Mouse (Mus musculus) MEL (cell line): ENCODE results near the gene Rab3a. TPM values are rescaled to one million over a fixed set of nuclear protein-coding genes. Genes with fewer than 3 reads are reported as not detected.

Source experiments
- DNase-seq: peaks from one replicate; pipeline ENCODE4 v3.0.0; 2011; ENCODE audit warnings: low read depth, low spot score
- H3K27ac ChIP-seq: 2 replicates; pipeline ENCODE4 v1.5.1; 2012; ENCODE audit warnings: low read depth, mild to moderate bottlenecking, control low read depth, low read length, moderate library complexity; ENCODE audit not compliant: control insufficient read depth
- H3K27me3 ChIP-seq, 2 experiments: fragments of 150-350 bp in 1 of 2; sonication (generic) in 1 of 2; 2 replicates each; pipeline ENCODE4 v1.6.1; 2012; ENCODE audit warnings: low read length in 2 of 2, mild to moderate bottlenecking in 2 of 2, improper control_type of control experiment in 1 of 2, moderate library complexity in 1 of 2; ENCODE audit not compliant: insufficient read depth in 2 of 2, control insufficient read depth in 1 of 2
- H3K36me3 ChIP-seq, 2 experiments: 2 replicates each; pipeline ENCODE4 v1.6.1; 2012 to 2014; ENCODE audit warnings: low read length in 2 of 2, improper control_type of control experiment in 1 of 2, inconsistent platforms in 1 of 2, mild to moderate bottlenecking in 1 of 2; ENCODE audit not compliant: insufficient read depth in 2 of 2, control insufficient read depth in 1 of 2
- H3K4me1 ChIP-seq, 2 experiments: fragments of 150-350 bp in 1 of 2; sonication (generic) in 1 of 2; 2 replicates each; pipeline ENCODE4 v1.6.1; 2012; ENCODE audit warnings: low read length in 2 of 2, improper control_type of control experiment in 1 of 2, mild to moderate bottlenecking in 1 of 2; ENCODE audit not compliant: insufficient read depth in 2 of 2, control insufficient read depth in 1 of 2
- H3K4me3 ChIP-seq, 2 experiments: fragments of 150-350 bp in 1 of 2; sonication (generic) in 1 of 2; 2 replicates each; pipeline ENCODE4 v1.5.1; 2012; ENCODE audit warnings: low read depth in 2 of 2, low read length in 2 of 2, mild to moderate bottlenecking in 2 of 2, moderate library complexity in 2 of 2, control low read depth in 1 of 2, improper control_type of control experiment in 1 of 2; ENCODE audit not compliant: control insufficient read depth in 1 of 2, insufficient read depth in 1 of 2
- H3K79me2 ChIP-seq: 2 replicates; pipeline ENCODE4 v1.6.1; 2012; ENCODE audit warnings: mild to moderate bottlenecking, low read length, moderate library complexity; ENCODE audit not compliant: control insufficient read depth, poor library complexity, insufficient read depth
- H3K9ac ChIP-seq: 2 replicates; pipeline ENCODE4 v1.6.1; 2012; ENCODE audit warnings: low read depth, mild to moderate bottlenecking, control low read depth, low read length, moderate library complexity; ENCODE audit not compliant: control insufficient read depth, poor library complexity, severe bottlenecking
- H3K9me3 ChIP-seq: fragments of 150-350 bp; sonication (generic); replicated peaks from 2 replicates; pipeline ENCODE4 v1.6.1; 2012; ENCODE audit warnings: mild to moderate bottlenecking, low read length, improper control_type of control experiment, moderate library complexity; ENCODE audit not compliant: insufficient read depth
- BHLHE40 ChIP-seq: IDR thresholded peaks from 2 replicates; pipeline ENCODE4 v1.6.1; 2012; ENCODE audit warnings: low read depth, mild to moderate bottlenecking, inconsistent platforms, low read length, improper control_type of control experiment, borderline replicate concordance
- CHD1 ChIP-seq: IDR thresholded peaks from 2 replicates; pipeline ENCODE4 v1.6.1; 2012; ENCODE audit warnings: low read depth, mild to moderate bottlenecking, inconsistent platforms, low read length, improper control_type of control experiment
- CTCF ChIP-seq, 3 experiments: IDR thresholded peaks in 2 of 3; conservative IDR thresholded peaks in 1 of 3; 2 replicates each; pipeline ENCODE4 v1.5.1; 2011 to 2012; ENCODE audit warnings: low read length in 3 of 3, low read depth in 2 of 3, mild to moderate bottlenecking in 2 of 3, improper control_type of control experiment in 1 of 3, inconsistent platforms in 1 of 3, mixed read lengths in 1 of 3, moderate library complexity in 1 of 3; ENCODE audit not compliant: control insufficient read depth in 1 of 3, insufficient read depth in 1 of 3, poor library complexity in 1 of 3, severe bottlenecking in 1 of 3
- E2F4 ChIP-seq: IDR thresholded peaks from 2 replicates; pipeline ENCODE4 v1.6.1; 2011; ENCODE audit warnings: low read depth, low read length, improper control_type of control experiment, borderline replicate concordance
- ELF1 ChIP-seq: IDR thresholded peaks from 2 replicates; pipeline ENCODE4 v1.6.1; 2014; ENCODE audit warnings: low read depth, mild to moderate bottlenecking, inconsistent platforms, low read length, improper control_type of control experiment, moderate library complexity
- EP300 ChIP-seq, 2 experiments: IDR thresholded peaks; 2 replicates each; pipeline ENCODE4 v1.6.1; 2011; ENCODE audit warnings: improper control_type of control experiment in 2 of 2, low read length in 2 of 2, low read depth in 1 of 2, mild to moderate bottlenecking in 1 of 2
- GABPA ChIP-seq: IDR thresholded peaks from 2 replicates; pipeline ENCODE4 v1.6.1; 2012; ENCODE audit warnings: low read depth, mild to moderate bottlenecking, inconsistent platforms, low read length, improper control_type of control experiment, moderate library complexity
- GATA1 ChIP-seq: IDR thresholded peaks from 2 replicates; pipeline ENCODE4 v1.6.1; 2011; ENCODE audit warnings: low read depth, low read length, improper control_type of control experiment
- HCFC1 ChIP-seq: IDR thresholded peaks from 2 replicates; pipeline ENCODE4 v1.6.1; 2012; ENCODE audit warnings: low read depth, mild to moderate bottlenecking, inconsistent platforms, low read length, improper control_type of control experiment, moderate library complexity
- JUND ChIP-seq: IDR thresholded peaks from 2 replicates; pipeline ENCODE4 v1.6.1; 2011; ENCODE audit warnings: low read depth, mild to moderate bottlenecking, improper control_type of control experiment, low read length
- KAT2A ChIP-seq: conservative IDR thresholded peaks from 2 replicates; pipeline ENCODE4 v1.6.1; 2012; ENCODE audit warnings: low read depth, low read length, improper control_type of control experiment, inconsistent platforms
- MAFK ChIP-seq: IDR thresholded peaks from 2 replicates; pipeline ENCODE4 v1.6.1; 2011; ENCODE audit warnings: low read depth, mild to moderate bottlenecking, low read length, improper control_type of control experiment, borderline replicate concordance
- MAX ChIP-seq: IDR thresholded peaks from 2 replicates; pipeline ENCODE4 v1.6.1; 2011; ENCODE audit warnings: low read length, improper control_type of control experiment
- MAZ ChIP-seq: IDR thresholded peaks from 2 replicates; pipeline ENCODE4 v1.6.1; 2012; ENCODE audit warnings: low read depth, mild to moderate bottlenecking, inconsistent platforms, low read length, improper control_type of control experiment
- MXI1 ChIP-seq: IDR thresholded peaks from 2 replicates; pipeline ENCODE4 v1.6.1; 2011; ENCODE audit warnings: mild to moderate bottlenecking, low read depth, low read length, improper control_type of control experiment
- MYB ChIP-seq: IDR thresholded peaks from 2 replicates; pipeline ENCODE4 v1.6.1; 2011; ENCODE audit warnings: mild to moderate bottlenecking, low read depth, low read length, improper control_type of control experiment
- MYC ChIP-seq: IDR thresholded peaks from 2 replicates; pipeline ENCODE4 v1.6.1; 2011; ENCODE audit warnings: low read depth, mild to moderate bottlenecking, low read length, improper control_type of control experiment, moderate library complexity
- POLR2A ChIP-seq, 2 experiments: IDR thresholded peaks; 2 replicates each; pipeline ENCODE4 v1.6.1; 2011 to 2012; ENCODE audit warnings: low read length in 2 of 2, mild to moderate bottlenecking in 2 of 2, control low read depth in 1 of 2, improper control_type of control experiment in 1 of 2, low read depth in 1 of 2, moderate library complexity in 1 of 2; ENCODE audit not compliant: control insufficient read depth in 1 of 2, insufficient read depth in 1 of 2, poor library complexity in 1 of 2
- POLR2AphosphoS2 ChIP-seq: IDR thresholded peaks from 2 replicates; pipeline ENCODE4 v1.6.1; 2011; ENCODE audit warnings: low read length, improper control_type of control experiment
- POLR2AphosphoS5 ChIP-seq: IDR thresholded peaks from 2 replicates; pipeline ENCODE4 v1.6.1; 2012; ENCODE audit warnings: low read depth, borderline replicate concordance, mild to moderate bottlenecking, inconsistent platforms, low read length, moderate library complexity, mixed read lengths
- RAD21 ChIP-seq: IDR thresholded peaks from 2 replicates; pipeline ENCODE4 v1.6.1; 2011; ENCODE audit warnings: mild to moderate bottlenecking, low read depth, low read length, improper control_type of control experiment
- SIN3A ChIP-seq: IDR thresholded peaks from 2 replicates; pipeline ENCODE4 v1.6.1; 2012; ENCODE audit warnings: low read length, improper control_type of control experiment, inconsistent platforms
- SMC3 ChIP-seq: IDR thresholded peaks from 2 replicates; pipeline ENCODE4 v1.6.1; 2011; ENCODE audit warnings: low read depth, low read length, improper control_type of control experiment
- TAL1 ChIP-seq: IDR thresholded peaks from 2 replicates; pipeline ENCODE4 v1.6.1; 2012; ENCODE audit warnings: mild to moderate bottlenecking, inconsistent platforms, low read length, moderate library complexity, mixed read lengths
- TBP ChIP-seq: IDR thresholded peaks from 2 replicates; pipeline ENCODE4 v1.8.0; 2011; ENCODE audit warnings: low read depth, low read length, improper control_type of control experiment
- TCF12 ChIP-seq: IDR thresholded peaks from 2 replicates; pipeline ENCODE4 v1.6.1; 2014; ENCODE audit warnings: low read depth, mild to moderate bottlenecking, inconsistent platforms, low read length, improper control_type of control experiment, moderate library complexity
- USF1 ChIP-seq: IDR thresholded peaks from 2 replicates; pipeline ENCODE4 v1.6.1; 2014; ENCODE audit warnings: low read depth, mild to moderate bottlenecking, inconsistent platforms, low read length, improper control_type of control experiment, moderate library complexity
- USF2 ChIP-seq, 2 experiments: IDR thresholded peaks; 2 replicates each; pipeline ENCODE4 v1.6.1; 2011 to 2012; ENCODE audit warnings: improper control_type of control experiment in 2 of 2, low read length in 2 of 2, borderline replicate concordance in 1 of 2, inconsistent platforms in 1 of 2, low read depth in 1 of 2, mild to moderate bottlenecking in 1 of 2; ENCODE audit not compliant: insufficient read depth in 1 of 2
- ZC3H11A ChIP-seq: IDR thresholded peaks from 2 replicates; pipeline ENCODE4 v1.6.1; 2012; ENCODE audit warnings: low read depth, mild to moderate bottlenecking, inconsistent platforms, low read length, improper control_type of control experiment
- ZKSCAN1 ChIP-seq: IDR thresholded peaks from 2 replicates; pipeline ENCODE4 v1.6.1; 2012; ENCODE audit warnings: low read depth, mild to moderate bottlenecking, inconsistent platforms, low read length, improper control_type of control experiment, moderate library complexity
- ZMIZ1 ChIP-seq: IDR thresholded peaks from 2 replicates; pipeline ENCODE4 v1.6.1; 2012; ENCODE audit warnings: low read depth, mild to moderate bottlenecking, inconsistent platforms, low read length, improper control_type of control experiment, moderate library complexity
- ZNF384 ChIP-seq: IDR thresholded peaks from 2 replicates; pipeline ENCODE4 v1.6.1; 2012; ENCODE audit warnings: low read depth, mild to moderate bottlenecking, inconsistent platforms, low read length, improper control_type of control experiment
- polyA plus RNA-seq, 2 experiments: library from polyadenylated mRNA; stranded (reverse) in 1 of 2; unstranded in 1 of 2; fragments of >175 nt in 1 of 2; fragments of >200 nt in 1 of 2; gene quantifications; 2 replicates each; pipeline versions ENCODE4 v1.2.1 to v1.2.4; 2012; ENCODE audit warnings: low replicate concordance in 2 of 2, low read depth in 1 of 2; ENCODE audit not compliant: insufficient read length in 2 of 2, insufficient read depth in 1 of 2, missing spikeins in 1 of 2
- total RNA-seq: library from RNA; depleted of rRNA; stranded (reverse); fragments of 300-350 nt; gene quantifications from 2 replicates; pipeline ENCODE4 v1.2.3, GENCODE M21; 2012

Gene Rab3a
- total and polyA plus RNA-seq, 3 experiments: 1.8 to 5.6 TPM; not detected in 1

DNA sequence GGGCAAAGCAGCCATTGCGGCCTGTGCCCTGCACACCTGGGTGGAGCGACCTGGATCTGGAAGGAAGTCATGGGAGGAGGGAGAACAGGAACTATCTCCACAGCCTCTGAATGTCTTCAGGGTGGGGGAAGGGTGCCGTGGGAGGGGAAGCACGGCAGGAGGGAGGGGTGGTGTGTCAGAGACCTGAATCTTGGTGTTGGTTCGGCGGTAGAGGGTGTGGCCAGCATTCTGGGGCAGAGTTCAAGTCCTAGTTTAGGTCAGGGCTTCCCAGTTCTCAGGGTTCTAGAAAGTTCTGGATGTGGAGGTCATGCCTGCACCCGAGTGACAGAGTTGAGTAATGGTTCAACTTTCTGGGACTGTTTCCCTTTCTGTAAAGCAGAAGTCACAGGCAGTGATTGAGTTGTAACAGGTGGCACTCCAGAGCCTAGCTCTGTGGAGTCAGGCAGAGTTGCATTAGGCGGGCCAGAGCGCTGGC is 34.6 kb upstream of the Rab3a start:
- no peaks in the 10 kb centered on the region for H3K36me3 ChIP-seq
- peak; percentile 17 for DNase-seq
- H3K9me3 ChIP-seq: no peaks in the 10 kb centered on the region
- no peak for TF ChIP-seq KAT2A
- no peak for TF ChIP-seq E2F4
- TF ChIP-seq MYC: no peak
- TF ChIP-seq SMC3: no peak
- no peak for TF ChIP-seq MXI1
- no peaks in the 10 kb centered on the region; a peak in 1 of 4 replicates for H3K27me3 ChIP-seq
- no peaks in the 10 kb centered on the region for H3K4me1 ChIP-seq
- no peak overlapping the region for H3K27ac ChIP-seq
- H3K79me2 ChIP-seq: no peaks in the 10 kb centered on the region
- no peak overlapping the region for H3K9ac ChIP-seq
- H3K4me3 ChIP-seq: no peak overlapping the region

DNA sequence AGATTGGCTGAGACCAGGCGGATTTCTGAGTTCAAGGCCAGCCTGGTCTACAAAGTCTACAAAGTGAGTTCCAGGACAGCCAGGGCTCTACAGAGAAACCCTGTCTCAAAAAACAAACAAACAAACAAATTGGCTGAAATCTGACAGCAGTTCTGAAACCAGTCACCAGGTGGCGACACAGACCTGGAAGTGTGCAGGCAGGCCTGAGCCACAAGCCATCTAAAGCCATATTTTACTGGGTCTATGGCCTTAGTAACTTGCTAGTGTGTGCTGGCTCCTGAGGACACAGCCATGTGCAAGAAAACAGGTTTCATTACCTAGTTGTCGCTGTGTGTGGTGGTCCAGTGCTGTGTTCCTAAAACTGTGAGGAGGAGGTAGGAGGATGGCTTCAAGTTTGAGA is 33.7 kb upstream of the Rab3a start:
- no peaks in the 10 kb centered on the region for H3K9me3 ChIP-seq
- peak overlapping the region; percentile 39 for H3K9ac ChIP-seq
- no peaks in the 10 kb centered on the region for H3K79me2 ChIP-seq
- no peak overlapping the region for H3K4me3 ChIP-seq
- no peaks in the 10 kb centered on the region; a peak in 1 of 4 replicates for H3K27me3 ChIP-seq
- H3K27ac ChIP-seq: no peak overlapping the region
- H3K36me3 ChIP-seq: no peaks in the 10 kb centered on the region
- no peaks in the 10 kb centered on the region for H3K4me1 ChIP-seq
- peak; percentile 91 for DNase-seq
- TF ChIP-seq GATA1: no peak
- TF ChIP-seq SMC3: peak; percentile 87
- peak; percentile 52; the same call in 1 of the 2 replicates for TF ChIP-seq TBP
- TF ChIP-seq TAL1: no peak
- no peak for TF ChIP-seq USF1
- TF ChIP-seq POLR2AphosphoS2: no peak
- TF ChIP-seq MAFK: no peak
- no peak for TF ChIP-seq JUND
- peak; percentile 94 for TF ChIP-seq ZC3H11A
- no peak for TF ChIP-seq GABPA
- TF ChIP-seq ZMIZ1: no peak
- no peak for TF ChIP-seq USF2 (IDR thresholded peaks at IDR 0.05; ENCODE audit: borderline replicate concordance in 1 of 2, insufficient read depth in 1 of 2, low read depth in 1 of 2, low read length in 2 of 2)
- no peak for TF ChIP-seq MAX
- peak; percentile 99 for TF ChIP-seq ZNF384
- TF ChIP-seq MYB: no peak
- no peak for TF ChIP-seq EP300 (IDR thresholded peaks at IDR 0.05; ENCODE audit: low read depth in 1 of 2, low read length in 2 of 2)
- TF ChIP-seq TCF12: 0 out of 2 replicates have a peak, but pooled peaks have one; percentile 8
- peak; percentile 70 to 88 (median 87) for TF ChIP-seq CTCF (IDR thresholded peaks at IDR 0.05 in 2 of 3, conservative IDR thresholded peaks at IDR 0.05 in 1 of 3; ENCODE audit: control insufficient read depth in 1 of 3, insufficient read depth in 1 of 3, low read depth in 2 of 3, low read length in 3 of 3, poor library complexity in 1 of 3, severe bottlenecking in 1 of 3)
- peak; percentile 90 for TF ChIP-seq RAD21
- TF ChIP-seq POLR2A (IDR thresholded peaks at IDR 0.05; ENCODE audit: control insufficient read depth in 1 of 2, insufficient read depth in 1 of 2, low read depth in 1 of 2, low read length in 2 of 2, poor library complexity in 1 of 2): no peak; a peak in 1 of 4 replicates
- TF ChIP-seq POLR2AphosphoS5: no peak
- TF ChIP-seq ELF1: peak; percentile 9; the same call in 1 of the 2 replicates
- TF ChIP-seq KAT2A: no peak
- TF ChIP-seq CHD1: no peak
- TF ChIP-seq BHLHE40: no peak
- peak; percentile 60; the same call in 1 of the 2 replicates for TF ChIP-seq HCFC1
- peak; percentile 64; the same call in 1 of the 2 replicates for TF ChIP-seq SIN3A
- TF ChIP-seq MAZ: no peak
- TF ChIP-seq E2F4: no peak
- TF ChIP-seq ZKSCAN1: peak; percentile 39; the same call in 1 of the 2 replicates
- TF ChIP-seq MYC: peak; percentile 22; the same call in 1 of the 2 replicates
